Mouse (Mus musculus): Measurements from ENCODE around the gene Slc25a44. TPM values are rescaled to one million over a fixed set of nuclear protein-coding genes. Genes with fewer than 3 reads are reported as not detected.

Gene Slc25a44
- 14.6 TPM for polyA plus RNA-seq (2017; shearing (Covaris generic))

DNA sequence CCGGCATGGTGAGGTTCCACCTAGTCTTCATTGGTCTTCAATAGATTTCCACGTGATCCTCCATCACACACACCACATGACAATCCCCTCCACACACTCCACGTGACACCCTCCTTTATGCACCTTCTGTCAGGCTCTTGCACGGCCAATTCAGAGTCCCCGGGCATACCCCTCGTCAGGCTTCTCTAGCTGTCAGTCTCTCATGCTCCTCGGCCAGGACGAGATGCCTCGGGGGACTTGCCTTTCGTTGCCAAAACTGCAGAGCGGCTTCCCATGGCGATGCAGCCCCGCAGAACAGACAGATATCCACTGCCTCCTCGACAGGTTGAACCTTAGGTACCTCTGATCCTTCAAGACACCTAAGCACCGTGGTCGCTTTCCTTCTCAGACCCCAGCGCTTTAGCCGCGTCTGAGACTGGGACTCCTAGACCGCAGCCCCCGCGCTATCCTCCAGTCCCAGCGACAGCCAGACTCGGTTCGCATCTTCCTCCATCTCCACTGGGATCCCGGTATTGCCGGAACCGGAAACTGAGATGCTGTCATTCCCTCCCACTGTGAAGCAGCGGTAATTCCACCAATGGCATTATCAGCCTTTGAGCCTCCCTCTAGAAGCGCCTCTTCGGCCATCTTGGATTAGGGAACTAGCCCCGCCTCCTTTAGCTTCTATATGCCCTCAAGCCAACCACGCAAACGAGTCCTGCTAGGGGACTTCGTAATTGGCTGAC is at the start of gene Slc25a44:
Gene Slc25a44 (minus strand): TSS at position 535 of the 725 bp plus-strand sequence.

GRCm38 (mm10) chr3:88460983-88461696 is 36.2 kb upstream of the Slc25a44 start, which contains the start of gene Sema4a:
Gene Sema4a, minus strand, starts transcription at chr3:88461182.

GRCm38 (mm10) chr3:88409741-88410644 is 14.9 kb downstream of the Slc25a44 start, which contains the start of gene Pmf1:
Gene Pmf1, minus strand, starts transcription at chr3:88410331.

DNA sequence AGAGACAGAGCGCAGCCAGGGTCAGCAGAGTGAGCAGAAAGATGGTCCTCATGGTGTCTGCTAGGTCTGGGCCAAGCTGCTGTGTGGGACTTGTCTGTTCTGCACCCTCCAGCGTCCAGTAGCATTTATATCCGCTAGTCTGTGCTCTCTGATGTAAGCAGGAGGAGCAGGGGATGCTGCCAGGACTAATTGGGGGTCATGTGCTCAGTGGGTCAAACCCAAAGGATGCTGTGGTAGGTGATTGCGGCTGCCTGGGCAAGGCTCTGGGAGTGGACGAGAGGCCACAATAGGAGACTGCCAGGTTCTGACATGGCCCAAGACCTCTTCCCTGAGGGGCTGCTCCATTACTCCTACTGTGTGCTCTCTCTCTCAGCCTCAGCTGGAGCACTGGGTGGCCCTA is 40.6 kb downstream of the Slc25a44 start, which contains the start of gene Bglap:
Gene Bglap (minus strand): TSS at position 101 of the 400 bp plus-strand sequence.

DNA sequence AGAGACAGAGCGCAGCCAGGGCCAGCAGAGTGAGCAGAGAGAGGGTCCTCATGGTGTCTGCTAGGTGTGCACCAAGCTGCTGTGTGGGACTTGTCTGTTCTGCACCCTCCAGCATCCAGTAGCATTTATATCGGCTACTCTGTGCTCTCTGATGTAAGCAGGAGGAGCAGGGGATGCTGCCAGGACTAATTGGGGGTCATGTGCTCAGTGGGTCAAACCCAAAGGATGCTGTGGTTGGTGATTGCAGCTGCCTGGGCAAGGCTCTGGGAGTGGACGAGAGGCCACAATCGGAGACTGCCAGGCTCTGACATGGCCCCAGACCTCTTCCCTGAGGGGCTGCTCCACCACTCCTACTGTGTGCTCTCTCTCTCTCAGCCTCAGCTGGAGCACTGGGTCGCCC is 46.3 kb downstream of the Slc25a44 start, which contains the start of gene Bglap2:
Gene Bglap2 (minus strand): TSS at position 101 of the 400 bp plus-strand sequence.

GRCm38 (mm10) chr3:88372643-88373042 is 52.3 kb downstream of the Slc25a44 start, which contains the start of gene Bglap3:
Gene Bglap3, minus strand, starts transcription at chr3:88372743.

DNA sequence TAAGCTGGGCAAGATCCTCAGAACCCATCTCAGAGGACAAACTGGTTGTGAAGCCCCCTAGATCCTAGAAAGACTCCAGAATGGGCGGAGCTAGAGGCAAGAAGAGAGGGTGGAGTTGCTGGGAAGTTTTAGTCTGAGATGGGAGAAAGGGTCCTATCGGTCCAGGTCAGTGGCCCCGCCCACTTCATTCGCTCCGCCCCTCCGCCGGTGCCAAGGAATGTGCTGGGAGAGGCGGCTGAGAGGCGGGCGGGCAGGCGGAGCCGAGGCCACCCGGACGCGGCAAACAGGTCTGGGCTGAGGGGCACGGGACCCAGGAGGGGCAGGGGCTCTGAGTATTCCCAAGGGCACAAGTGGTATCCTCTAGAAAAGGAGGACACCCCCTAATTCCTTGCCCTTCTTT is 60.6 kb downstream of the Slc25a44 start, which contains the start of gene Paqr6:
Gene Paqr6 (plus strand): TSS at position 248 of the 400 bp plus-strand sequence.

Other genes with a start within 250 kb of the Slc25a44 start
- gene Rhbg, start 170.4 kb downstream of the Slc25a44 start, polyA plus RNA-seq (2017; shearing (Covaris generic)): not detected
- gene Gm38392, start 137.9 kb downstream of the Slc25a44 start, polyA plus RNA-seq (2017; shearing (Covaris generic)): not detected
- gene Tsacc, start 128.1 kb downstream of the Slc25a44 start, polyA plus RNA-seq (2017; shearing (Covaris generic)): 4.1 TPM
- gene Cct3, start 128.0 kb downstream of the Slc25a44 start, polyA plus RNA-seq (2017; shearing (Covaris generic)): 309 TPM
- gene Glmp, start 100.1 kb downstream of the Slc25a44 start, polyA plus RNA-seq (2017; shearing (Covaris generic)): 191 TPM
- 0.46 TPM for gene Tmem79, start 89.0 kb downstream of the Slc25a44 start, polyA plus RNA-seq (2017; shearing (Covaris generic))
- gene Smg5, start 88.9 kb downstream of the Slc25a44 start, polyA plus RNA-seq (2017; shearing (Covaris generic)): 35.6 TPM
- gene Paqr6, start 60.6 kb downstream of the Slc25a44 start, polyA plus RNA-seq (2017; shearing (Covaris generic)): not detected
- not detected for gene Bglap3, start 52.4 kb downstream of the Slc25a44 start, polyA plus RNA-seq (2017; shearing (Covaris generic))
- not detected for gene Bglap2, start 46.4 kb downstream of the Slc25a44 start, polyA plus RNA-seq (2017; shearing (Covaris generic))
- not detected for gene Bglap, start 40.7 kb downstream of the Slc25a44 start, polyA plus RNA-seq (2017; shearing (Covaris generic))
- 30.9 TPM for gene Pmf1, start 14.8 kb downstream of the Slc25a44 start, polyA plus RNA-seq (2017; shearing (Covaris generic))
- 162 TPM for gene Sema4a, start 36.0 kb upstream of the Slc25a44 start, polyA plus RNA-seq (2017; shearing (Covaris generic))
- gene Lmna, start 84.8 kb upstream of the Slc25a44 start, polyA plus RNA-seq (2017; shearing (Covaris generic)): 189 TPM
- 0.06 TPM for gene Mex3a, start 107.3 kb upstream of the Slc25a44 start, polyA plus RNA-seq (2017; shearing (Covaris generic))
- not detected for gene Rab25, start 123.2 kb upstream of the Slc25a44 start, polyA plus RNA-seq (2017; shearing (Covaris generic))
- 126 TPM for gene Lamtor2, start 127.9 kb upstream of the Slc25a44 start, polyA plus RNA-seq (2017; shearing (Covaris generic))
- gene Ubqln4, start 128.6 kb upstream of the Slc25a44 start, polyA plus RNA-seq (2017; shearing (Covaris generic)): 35.6 TPM
- 65.0 TPM for gene Ssr2, start 150.7 kb upstream of the Slc25a44 start, polyA plus RNA-seq (2017; shearing (Covaris generic))
- 79.7 TPM for gene Arhgef2, start 180.8 kb upstream of the Slc25a44 start, polyA plus RNA-seq (2017; shearing (Covaris generic))
- not detected for gene Rxfp4, start 228.0 kb upstream of the Slc25a44 start, polyA plus RNA-seq (2017; shearing (Covaris generic))

All from effector memory CD4-positive, alpha-beta T cell, adult 7 months (primary cell).